In the genomic region with DNA sequence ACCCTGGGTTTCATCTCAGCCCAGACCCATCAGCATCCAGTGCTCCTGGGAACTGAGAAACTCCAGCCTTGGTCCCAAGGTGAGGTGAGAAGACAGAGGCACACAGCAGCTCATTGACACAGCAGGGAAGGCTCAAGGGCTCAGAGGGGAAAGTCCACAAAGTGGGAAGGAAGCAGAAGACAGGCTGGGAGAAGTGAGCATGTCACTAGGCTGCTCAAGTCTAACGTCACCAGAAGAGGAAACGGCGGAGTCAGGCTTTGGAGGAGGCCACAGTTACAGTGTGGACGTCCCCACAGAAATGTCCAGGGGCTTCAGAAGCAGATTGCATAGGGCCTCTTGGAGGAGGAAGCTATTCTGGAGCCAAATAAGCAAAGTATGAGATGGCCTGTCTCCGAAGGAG, we compare ENCODE assay signal across 15 mouse cellular contexts.
A peak's percentile ranks its signal among the peaks of the same experiment; 100 is the strongest.
DNase-seq lines count a peak whose midpoint lies in the region; ATAC-seq and TF ChIP-seq lines count a peak whose summit lies in the region.
"Had no signal": no experiment of that assay in that cellular context is flagged by ENCODE, and none has a peak within 500 bp of the region (broad histone marks: within the 10 kb centered on the region; RNA-seq: fewer than 3 reads in every experiment).

No protein-coding gene starts in this region.

- intact Hi-C loops in heart, postnatal 10 days (cut with DNase I) = no loop called here

- no peak for TF ChIP-seq POLR2A in olfactory bulb, adult 2 months (IDR thresholded peaks at IDR 0.05; ENCODE audit: insufficient read depth, low read depth, low read length)

- 0 out of 2 replicates have a peak, but pooled peaks have one; percentile 10 for ATAC-seq in hindbrain, embryonic 11.5 days (ENCODE audit: low FRiP score)
- ATAC-seq in hindbrain, postnatal 0 days = no peak
- no peak for ATAC-seq in midbrain, embryonic 14.5 days (ENCODE audit: low FRiP score, low TSS enrichment)

- H3K27ac ChIP-seq in hindbrain, embryonic 11.5 days (ENCODE audit: low read depth, low read length) = no peak overlapping the region
- H3K27ac ChIP-seq in hindbrain, postnatal 0 days = no peak overlapping the region
- peak overlapping the region; percentile 61; the same call in 1 of the 2 replicates for H3K27ac ChIP-seq in midbrain, embryonic 14.5 days (replicated peaks; ENCODE audit: low read depth, low read length)
- no peak overlapping the region for H3K27ac ChIP-seq in olfactory bulb, adult 2 months (ENCODE audit: insufficient read depth, low read depth, low read length)
- H3K27ac ChIP-seq: embryonic facial prominence, embryonic 12.5 days; heart, embryonic 15.5 days had no signal

- TF ChIP-seq CTCF in hindbrain, postnatal 0 days (IDR thresholded peaks at IDR 0.05; ENCODE audit: low read depth) = no peak
- no peak for TF ChIP-seq CTCF in olfactory bulb, adult 2 months (IDR thresholded peaks at IDR 0.05; ENCODE audit: insufficient read depth, low read depth, low read length)

- no peak overlapping the region for H3K9ac ChIP-seq in hindbrain, embryonic 11.5 days (ENCODE audit: low read depth, low read length)
- H3K9ac ChIP-seq in hindbrain, postnatal 0 days (replicated peaks; ENCODE audit: low read length) = no peak overlapping the region
- no peak overlapping the region for H3K9ac ChIP-seq in midbrain, embryonic 14.5 days (replicated peaks; ENCODE audit: low read length)
- H3K9ac ChIP-seq: embryonic facial prominence, embryonic 12.5 days; heart, embryonic 15.5 days had no signal

- no peak for DNase-seq in hindbrain, embryonic 11.5 days (ENCODE audit: low spot score)
- no peak for DNase-seq in hindbrain, postnatal 0 days (ENCODE audit: low spot score)
- DNase-seq in testis, postnatal 10 days (ENCODE audit: low spot score) = peak; percentile 27
- DNase-seq in testis, postnatal 14 days (ENCODE audit: low spot score) = no peak
- no peak for DNase-seq in midbrain, embryonic 14.5 days
- DNase-seq in heart, postnatal 10 days = no peak
- DNase-seq in right cerebral cortex, postnatal 25 days = no peak
- DNase-seq: cerebellum, adult 18-20 months; gastrocnemius, postnatal 36 days; kidney, postnatal 25 days; right cerebral cortex, postnatal 14 days; thymus, adult 18-20 months had no signal

- H3K4me2 ChIP-seq in hindbrain, embryonic 11.5 days (replicated peaks; ENCODE audit: low read depth, low read length) = no peak overlapping the region
- no peak overlapping the region for H3K4me2 ChIP-seq in hindbrain, postnatal 0 days (ENCODE audit: low read depth, low read length)
- H3K4me2 ChIP-seq in midbrain, embryonic 14.5 days (ENCODE audit: low read length) = peak overlapping the region; percentile 35; the same call in 1 of the 2 replicates
- H3K4me2 ChIP-seq: heart, embryonic 15.5 days had no signal

- no peaks in the 10 kb centered on the region for H3K36me3 ChIP-seq in hindbrain, embryonic 11.5 days (ENCODE audit: control insufficient read depth, insufficient read depth, low read length)
- H3K36me3 ChIP-seq in hindbrain, postnatal 0 days (ENCODE audit: insufficient read depth, low read length) = no peaks in the 10 kb centered on the region
- H3K36me3 ChIP-seq in midbrain, embryonic 14.5 days (ENCODE audit: control insufficient read depth, insufficient read depth, low read length) = no peaks in the 10 kb centered on the region
- H3K36me3 ChIP-seq: embryonic facial prominence, embryonic 12.5 days; heart, embryonic 15.5 days had no signal

- 71% methylated on average over 5 of the region's 5 CpGs for WGBS in hindbrain, embryonic 11.5 days
- WGBS in hindbrain, postnatal 0 days = 80% methylated on average over 5 of the region's 5 CpGs
- WGBS in midbrain, embryonic 14.5 days = 83% methylated on average over 5 of the region's 5 CpGs
- whole genome bisulfite sequencing in olfactory bulb, adult 2 months = 89% methylated on average over 5 of the region's 5 CpGs

- H3K9me3 ChIP-seq in hindbrain, embryonic 11.5 days (ENCODE audit: control insufficient read depth, low read length) = no peaks in the 10 kb centered on the region
- no peaks in the 10 kb centered on the region for H3K9me3 ChIP-seq in hindbrain, postnatal 0 days (ENCODE audit: low read length)
- H3K9me3 ChIP-seq in midbrain, embryonic 14.5 days (ENCODE audit: control insufficient read depth, low read length) = no peaks in the 10 kb centered on the region
- H3K9me3 ChIP-seq: embryonic facial prominence, embryonic 12.5 days; heart, embryonic 15.5 days had no signal

- H3K4me1 ChIP-seq in hindbrain, embryonic 11.5 days (replicated peaks; ENCODE audit: control insufficient read depth, insufficient read depth, low read length) = peaks cover 6% of the 10 kb centered on the region; the same call in 1 of the 2 replicates
- 0 out of 2 replicates have a peak, but pooled peaks cover 6% of the 10 kb centered on the region for H3K4me1 ChIP-seq in hindbrain, postnatal 0 days (ENCODE audit: insufficient read depth, low read length)
- H3K4me1 ChIP-seq in midbrain, embryonic 14.5 days (ENCODE audit: control insufficient read depth, insufficient read depth, low read length) = peaks cover 19% of the 10 kb centered on the region
- peaks cover 19% of the 10 kb centered on the region for H3K4me1 ChIP-seq in olfactory bulb, adult 2 months (ENCODE audit: control insufficient read depth, insufficient read depth, low read length)

- H3K27me3 ChIP-seq in hindbrain, embryonic 11.5 days (ENCODE audit: control insufficient read depth, insufficient read depth, low read length) = no peaks in the 10 kb centered on the region
- no peaks in the 10 kb centered on the region for H3K27me3 ChIP-seq in hindbrain, postnatal 0 days (ENCODE audit: insufficient read depth, low read length)
- H3K27me3 ChIP-seq in midbrain, embryonic 14.5 days (ENCODE audit: control insufficient read depth, insufficient read depth, low read length) = no peaks in the 10 kb centered on the region
- H3K27me3 ChIP-seq: embryonic facial prominence, embryonic 12.5 days; heart, embryonic 15.5 days had no signal

- no peak overlapping the region for H3K4me3 ChIP-seq in hindbrain, embryonic 11.5 days (ENCODE audit: low read depth, low read length)
- no peak overlapping the region for H3K4me3 ChIP-seq in hindbrain, postnatal 0 days (ENCODE audit: low read length)
- no peak overlapping the region for H3K4me3 ChIP-seq in midbrain, embryonic 14.5 days (replicated peaks; ENCODE audit: low read depth, low read length)
- H3K4me3 ChIP-seq in olfactory bulb, adult 2 months (ENCODE audit: insufficient read depth, low read depth, low read length) = peak overlapping the region; percentile 5; the same call in 1 of the 2 replicates
- H3K4me3 ChIP-seq: embryonic facial prominence, embryonic 12.5 days; heart, embryonic 15.5 days had no signal
